Mouse (Mus musculus) midbrain, embryonic 12.5 days (tissue): ENCODE data around the gene Apom. TPM values are rescaled to one million over a fixed set of nuclear protein-coding genes. Genes with fewer than 3 reads are reported as not detected.
A peak's percentile ranks its signal among the peaks of the same experiment; 100 is the strongest.
"Not testable (repeated sequence)": the region's sequence is repeated elsewhere in the genome, so short reads cannot be mapped to it uniquely, and the experiment has no call there.

ENCODE experiments used
- ATAC-seq: fragments of 200-750 bp; cut with Nextera tagmentation; 2 replicates; pipeline ENCODE4 v1.8.0; 2017; ENCODE audit warnings: low read depth, moderate TSS enrichment, moderate library complexity; ENCODE audit not compliant: low FRiP score
- H3K27ac ChIP-seq: fragments of 300-500 bp; sonication (generic); replicated peaks from 2 replicates; pipeline ENCODE4 v1.5.1; 2016; ENCODE audit warnings: mild to moderate bottlenecking
- H3K27me3 ChIP-seq: fragments of 300-500 bp; sonication (generic); 2 replicates; pipeline ENCODE4 v1.6.1; 2016; ENCODE audit warnings: mild to moderate bottlenecking
- H3K36me3 ChIP-seq: fragments of 300-500 bp; sonication (generic); 2 replicates; pipeline ENCODE4 v1.6.1; 2016
- H3K4me1 ChIP-seq: fragments of 300-500 bp; sonication (generic); 2 replicates; pipeline ENCODE4 v1.6.1; 2016
- H3K4me2 ChIP-seq: fragments of 300-500 bp; sonication (generic); replicated peaks from 2 replicates; pipeline ENCODE4 v1.6.1; 2016; ENCODE audit warnings: mild to moderate bottlenecking, moderate library complexity
- H3K4me3 ChIP-seq: fragments of 300-500 bp; sonication (generic); 2 replicates; pipeline ENCODE4 v1.5.1; 2016; ENCODE audit warnings: mild to moderate bottlenecking
- H3K9ac ChIP-seq: fragments of 300-500 bp; sonication (generic); replicated peaks from 2 replicates; pipeline ENCODE4 v1.6.1; 2016; ENCODE audit warnings: mild to moderate bottlenecking, moderate library complexity
- H3K9me3 ChIP-seq: fragments of 300-500 bp; sonication (generic); 2 replicates; pipeline ENCODE4 v1.6.1; 2016; ENCODE audit warnings: mild to moderate bottlenecking
- WGBS: fragments of 180-500 bp; shearing (Covaris S2); methylation state at CpG from one replicate; pipeline ENCODE4 v1.1.7; 2016; 5-methylcytosine and 5-hydroxymethylcytosine counted together
- polyA plus RNA-seq: library from polyadenylated mRNA; unstranded; fragments of >200 nt; fragmentation: Nextera tagmentation; extraction: Ambion mirVana; gene quantifications from 2 replicates; pipeline ENCODE4 v1.2.1, GENCODE M21; 2016

Gene Apom
- polyA plus RNA-seq, 1 experiment from 2014 or later: 0.65 TPM

DNA sequence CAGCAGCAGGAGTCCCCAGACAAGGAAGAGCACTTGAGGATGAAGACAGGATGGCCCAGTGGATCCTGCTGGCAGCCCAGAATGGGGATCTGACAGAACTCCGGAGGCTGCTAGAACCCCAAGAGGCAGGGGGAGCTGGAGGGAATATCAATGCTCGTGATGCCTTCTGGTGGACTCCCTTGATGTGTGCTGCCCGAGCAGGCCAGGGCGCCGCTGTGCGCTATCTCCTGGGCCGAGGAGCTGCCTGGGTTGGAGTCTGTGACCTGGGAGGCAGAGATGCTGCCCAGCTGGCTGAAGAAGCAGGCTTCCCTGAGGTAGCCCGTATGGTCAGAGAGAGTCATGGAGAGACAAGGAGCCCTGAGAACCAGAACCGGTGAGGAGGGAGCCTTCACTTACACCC lies 8.6 kb downstream of the Apom start:
- H3K9me3 ChIP-seq, H3K27ac ChIP-seq, H3K4me2 ChIP-seq, H3K27me3 ChIP-seq, H3K4me3 ChIP-seq, ATAC-seq, H3K9ac ChIP-seq: not testable (repeated sequence)
- Histone ChIP-seq H3K36me3 (peaks cover 32% of the 10 kb centered on the region), H3K4me1 (peaks cover 46% of the 10 kb centered on the region)
- 90% methylated on average over 9 of the region's 9 CpGs for WGBS

DNA sequence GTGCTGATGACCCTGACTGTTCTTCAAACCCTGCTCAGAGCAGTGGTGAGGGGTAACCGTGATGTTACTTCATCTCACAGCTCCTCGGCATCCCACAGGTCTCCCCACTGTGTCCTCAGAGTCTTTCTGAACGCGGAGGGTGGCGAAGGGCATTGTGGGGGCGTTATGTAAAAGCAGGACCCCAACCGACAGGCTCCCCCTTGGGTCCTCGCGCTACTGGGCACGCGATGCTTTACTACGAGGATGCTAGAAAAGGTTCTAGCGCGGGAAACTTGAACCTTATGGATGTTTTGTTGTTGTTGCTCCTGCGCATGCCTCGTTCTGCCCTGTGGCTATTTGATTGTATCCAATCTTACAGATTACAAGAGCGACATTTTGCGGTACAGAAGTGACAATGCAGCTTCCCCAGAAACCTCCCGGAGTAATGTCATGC lies 10.0 kb downstream of the Apom start, which contains the start of gene Csnk2b:
TSS of gene Csnk2b (minus strand) at position 183 of the 433 bp plus-strand sequence.
- no peaks in the 10 kb centered on the region for H3K27me3 ChIP-seq
- peaks cover 37% of the 10 kb centered on the region for H3K4me1 ChIP-seq
- H3K4me3 ChIP-seq: peak within 1 kb of the TSS; percentile 96
- peak within 1 kb of the TSS; percentile 99 for H3K4me2 ChIP-seq
- no peaks in the 10 kb centered on the region for H3K9me3 ChIP-seq
- no peak; the same call in 1 of the 2 replicates for ATAC-seq
- under 1% methylated on average over 19 of the region's 19 CpGs for WGBS
- peaks cover 44% of the 10 kb centered on the region for H3K36me3 ChIP-seq
- peak within 1 kb of the TSS; percentile 93 for H3K27ac ChIP-seq
- peak within 1 kb of the TSS; percentile 96 for H3K9ac ChIP-seq

DNA sequence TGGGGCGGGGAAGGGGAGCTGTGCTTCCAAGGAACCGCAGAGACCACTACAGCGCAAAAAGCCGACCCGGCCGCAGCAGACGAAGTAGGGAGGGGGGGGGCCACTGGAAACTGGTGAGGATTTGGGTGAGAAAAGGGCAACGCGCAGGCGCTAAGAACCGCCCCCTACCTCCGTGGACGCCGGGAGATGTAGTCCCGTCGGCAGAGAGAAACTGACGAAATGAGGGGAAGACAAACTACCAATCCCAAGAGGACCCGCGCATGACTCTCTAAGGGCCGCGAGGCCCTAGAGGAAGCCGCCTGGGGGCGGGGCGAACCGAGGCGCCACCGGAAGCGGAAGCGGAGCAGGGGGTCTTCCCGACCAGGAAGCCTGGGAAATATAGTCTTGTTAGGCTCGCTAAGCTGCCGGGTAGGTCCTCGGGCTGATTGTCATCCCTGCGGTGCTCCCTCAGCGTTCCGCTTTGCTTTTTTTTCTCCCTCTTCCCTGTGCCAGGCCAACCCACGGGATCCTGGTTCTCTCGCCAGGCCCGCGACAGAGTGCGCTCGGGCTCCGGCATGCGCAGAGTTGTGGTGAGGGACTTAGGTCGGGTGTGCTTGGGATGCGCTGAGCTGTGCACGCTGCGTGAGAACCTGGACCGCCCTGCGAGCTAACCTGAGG lies 10.6 kb downstream of the Apom start, which contains the start of gene Gpank1:
TSS of gene Gpank1 (plus strand) at position 313 of the 657 bp plus-strand sequence.
- peak within 1 kb of the TSS; percentile 93 for H3K27ac ChIP-seq
- H3K27me3 ChIP-seq: no peaks in the 10 kb centered on the region
- peak within 1 kb of the TSS; percentile 99 for H3K4me2 ChIP-seq
- H3K4me1 ChIP-seq: peaks cover 31% of the 10 kb centered on the region
- ATAC-seq: peak; percentile 95
- H3K4me3 ChIP-seq: peak within 1 kb of the TSS; percentile 96
- no peaks in the 10 kb centered on the region for H3K9me3 ChIP-seq
- under 1% methylated on average over 50 of the region's 50 CpGs for WGBS
- H3K9ac ChIP-seq: peak within 1 kb of the TSS; percentile 96
- peaks cover 47% of the 10 kb centered on the region for H3K36me3 ChIP-seq

DNA sequence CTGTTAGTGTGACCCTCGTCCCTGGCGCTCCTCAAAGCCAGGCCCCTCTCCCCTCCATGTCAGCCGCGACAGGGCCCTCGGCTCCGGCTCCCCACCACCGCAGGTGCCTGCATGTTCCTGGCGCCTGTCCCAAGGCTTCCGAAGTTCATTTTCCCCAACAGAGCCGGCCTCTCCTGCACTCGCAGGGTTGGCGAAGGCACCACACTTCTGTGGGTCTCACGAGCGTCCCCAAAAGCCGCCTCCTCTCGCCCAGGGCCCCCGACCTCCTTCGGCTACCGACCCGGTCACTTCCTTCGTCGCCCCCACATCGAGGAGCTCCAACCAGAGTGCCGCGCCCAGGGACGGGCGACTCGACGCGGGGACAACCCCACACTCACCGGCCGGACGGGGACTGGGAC lies 11.1 kb downstream of the Apom start:
- peaks cover 25% of the 10 kb centered on the region for H3K4me1 ChIP-seq
- H3K9ac ChIP-seq: peak overlapping the region; percentile 96
- H3K27ac ChIP-seq: peak overlapping the region; percentile 70
- peak overlapping the region; percentile 99 for H3K4me2 ChIP-seq
- 1% methylated on average over 28 of the region's 33 CpGs for WGBS
- ATAC-seq: no peak; the same call in 1 of the 2 replicates
- peak overlapping the region; percentile 96 for H3K4me3 ChIP-seq
- no peaks in the 10 kb centered on the region for H3K27me3 ChIP-seq
- H3K9me3 ChIP-seq: no peaks in the 10 kb centered on the region
- peaks cover 53% of the 10 kb centered on the region for H3K36me3 ChIP-seq

DNA sequence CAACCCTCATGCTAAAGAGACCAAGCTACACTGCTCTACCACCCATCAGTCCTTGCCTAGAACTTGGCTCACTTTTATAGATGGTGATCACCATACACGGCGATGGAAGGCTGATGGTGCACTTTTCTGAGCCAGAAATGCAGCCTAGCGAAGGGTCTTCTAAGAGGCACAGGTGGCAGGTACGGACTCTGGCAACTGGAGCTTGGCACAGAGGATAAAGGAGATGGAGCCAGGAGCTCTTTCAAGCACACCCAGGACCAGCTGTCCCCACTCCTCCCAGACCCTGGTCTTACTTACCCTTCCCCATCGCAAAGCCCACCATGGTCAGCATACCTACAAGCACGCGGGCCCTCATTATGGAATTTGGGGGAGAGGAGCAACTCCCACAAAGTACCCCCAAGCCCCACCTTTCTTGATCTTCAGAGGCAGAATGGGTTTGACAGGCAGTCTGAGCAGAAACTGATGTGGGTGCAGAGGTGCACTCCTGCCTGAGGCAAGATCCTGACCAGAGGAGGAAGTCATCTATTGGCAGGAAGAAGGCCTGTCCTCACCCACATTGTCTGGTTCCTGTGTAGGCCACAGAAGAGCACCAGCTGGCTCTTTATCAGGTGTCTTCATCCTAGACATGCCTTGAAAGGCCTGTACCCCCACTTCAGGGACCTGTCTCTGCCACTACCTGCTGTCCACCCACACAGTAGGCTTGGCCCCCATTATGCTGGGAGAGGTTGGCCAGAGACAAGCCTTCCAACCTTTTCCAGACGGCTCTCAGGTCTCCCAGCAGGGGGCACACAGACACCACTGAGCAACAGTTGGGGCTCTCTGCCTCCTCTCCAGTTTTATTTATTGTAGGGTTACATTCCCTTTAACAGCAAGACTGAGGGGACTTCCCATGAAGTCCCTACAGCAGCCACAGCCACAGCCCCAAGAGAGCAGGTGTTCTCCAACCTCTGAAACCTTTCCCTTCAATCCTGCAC lies 16.5 kb downstream of the Apom start, which contains the start of gene Ly6g5b:
TSS of gene Ly6g5b (minus strand) at position 383 of the 974 bp plus-strand sequence.
- Histone ChIP-seq H3K9me3 (no peaks in the 10 kb centered on the region), H3K27me3 (no peaks in the 10 kb centered on the region), H3K4me2 (no peak within 1 kb of the TSS), H3K27ac (no peak within 1 kb of the TSS), H3K9ac (no peak within 1 kb of the TSS), H3K4me3 (no peak within 1 kb of the TSS), H3K36me3 (peaks cover 50% of the 10 kb centered on the region), H3K4me1 (peaks cover 6% of the 10 kb centered on the region)
- 84% methylated on average over 8 of the region's 8 CpGs for WGBS
- no peak for ATAC-seq

DNA sequence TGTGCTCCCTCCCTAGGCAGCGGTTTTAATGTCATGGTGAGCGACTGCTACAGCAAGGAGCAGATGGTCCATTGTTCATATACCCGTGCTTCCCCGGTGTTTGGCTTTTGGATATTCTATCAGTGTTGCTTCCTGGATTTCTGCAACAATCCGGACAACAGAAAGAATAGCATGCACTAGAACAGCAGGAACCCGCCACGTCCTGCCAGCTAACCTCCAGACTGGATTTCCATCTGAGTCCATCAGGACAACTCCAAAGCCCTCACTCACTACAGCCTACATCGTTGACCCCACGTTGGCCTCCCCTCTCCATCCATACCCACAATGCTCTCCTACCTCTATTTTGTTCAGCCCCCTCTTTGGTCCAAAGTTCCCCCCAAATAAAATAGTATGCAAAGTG lies 20.1 kb downstream of the Apom start:
- Histone ChIP-seq H3K27ac (no peak overlapping the region), H3K4me2 (no peak overlapping the region), H3K9ac (no peak overlapping the region), H3K9me3 (no peaks in the 10 kb centered on the region), H3K36me3 (peaks cover 26% of the 10 kb centered on the region), H3K27me3 (no peaks in the 10 kb centered on the region), H3K4me3 (no peak overlapping the region), H3K4me1 (no peaks in the 10 kb centered on the region)
- WGBS: 69% methylated on average over 9 of the region's 9 CpGs
- no peak for ATAC-seq

DNA sequence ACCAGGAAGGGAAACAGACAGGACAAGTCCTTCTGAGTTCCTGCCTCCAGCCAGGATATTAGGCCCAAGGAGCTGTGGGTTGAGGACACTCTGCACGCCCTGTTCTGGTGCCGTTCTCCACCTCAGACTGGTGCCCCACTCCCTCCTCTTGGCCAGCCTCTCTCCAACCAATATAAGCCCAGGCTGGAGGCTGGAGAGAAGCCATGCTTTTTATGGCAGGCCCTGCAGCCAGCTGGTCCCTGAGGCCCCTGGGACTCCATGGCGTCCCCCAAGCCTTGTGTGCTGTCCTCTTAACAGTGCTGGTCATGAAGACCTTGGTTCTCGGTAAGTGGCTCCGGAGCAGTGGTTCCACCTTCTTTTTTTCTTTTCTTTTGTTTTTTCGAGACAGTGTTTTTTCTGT lies 23.8 kb downstream of the Apom start, which contains the start of gene Ly6g5c:
TSS of gene Ly6g5c (plus strand) at position 183 of the 400 bp plus-strand sequence.
- no peak within 1 kb of the TSS for H3K27ac ChIP-seq
- peaks cover 8% of the 10 kb centered on the region; the same call in 1 of the 2 replicates for H3K36me3 ChIP-seq
- no peaks in the 10 kb centered on the region for H3K27me3 ChIP-seq
- H3K4me2 ChIP-seq: no peak within 1 kb of the TSS
- ATAC-seq: no peak
- 85% methylated on average over 6 of the region's 6 CpGs for WGBS
- H3K9me3 ChIP-seq: no peaks in the 10 kb centered on the region
- H3K4me3 ChIP-seq: no peak within 1 kb of the TSS
- H3K4me1 ChIP-seq: peaks cover 10% of the 10 kb centered on the region
- no peak within 1 kb of the TSS for H3K9ac ChIP-seq

DNA sequence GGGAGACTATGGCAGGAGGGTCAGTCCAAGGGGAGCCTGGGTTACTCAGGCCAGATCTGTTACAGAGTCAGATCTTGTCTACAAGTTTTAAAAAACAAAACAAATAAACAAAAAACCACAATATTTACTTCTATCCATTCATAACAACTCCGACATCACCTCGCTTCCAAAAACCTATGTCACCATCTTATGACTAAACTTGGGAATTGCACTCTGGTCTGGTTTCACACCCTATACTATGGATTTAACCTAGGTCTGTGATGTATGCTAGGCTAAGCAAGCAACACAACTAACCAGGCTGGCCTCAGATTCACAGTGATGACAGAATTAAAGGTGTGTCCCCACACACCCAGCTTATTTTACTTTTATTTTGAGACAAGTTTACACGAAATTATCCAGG lies 25.3 kb downstream of the Apom start:
- H3K36me3 ChIP-seq: peaks cover 23% of the 10 kb centered on the region
- H3K27ac ChIP-seq: no peak overlapping the region
- H3K4me2 ChIP-seq: no peak overlapping the region
- H3K9ac ChIP-seq: no peak overlapping the region
- no peaks in the 10 kb centered on the region for H3K27me3 ChIP-seq
- 0 out of 2 replicates have a peak overlapping the region, but pooled peaks have one; percentile 17 for H3K4me3 ChIP-seq
- no peaks in the 10 kb centered on the region for H3K9me3 ChIP-seq
- WGBS: 65% methylated on average over 3 of the region's 3 CpGs
- H3K4me1 ChIP-seq: peaks cover 10% of the 10 kb centered on the region
- no peak for ATAC-seq

DNA sequence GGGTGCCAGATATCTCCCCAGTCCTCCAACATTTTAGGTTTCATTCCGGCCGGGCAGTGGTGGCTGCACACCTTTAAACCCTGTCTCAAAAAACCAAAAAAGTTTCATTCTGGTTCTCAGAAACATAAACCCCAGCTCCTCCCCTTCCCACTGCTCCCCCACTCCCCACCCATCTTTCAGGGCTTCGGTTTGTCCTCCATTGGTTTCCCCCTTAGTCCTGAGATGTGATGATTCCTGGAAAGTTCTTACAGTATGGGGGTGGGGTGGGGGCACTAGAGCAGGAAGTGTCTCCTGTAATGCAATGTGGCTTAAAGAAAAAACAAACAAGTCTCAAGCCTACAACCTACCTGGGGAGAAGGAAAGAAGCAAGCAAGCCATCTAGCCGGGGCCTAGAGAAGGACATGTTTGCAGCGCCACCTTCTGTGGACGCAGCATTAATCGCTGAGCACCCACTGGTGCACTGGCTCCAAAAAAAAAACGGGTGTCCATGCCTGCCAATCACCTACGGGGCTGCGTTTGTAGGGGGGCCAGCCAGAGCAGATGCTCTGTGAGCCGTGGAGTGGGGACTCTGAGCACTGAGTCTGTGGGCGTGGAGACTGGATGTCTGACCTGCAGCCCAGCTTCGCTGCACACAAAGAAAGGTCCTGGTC lies 26.0 kb downstream of the Apom start:
- Histone ChIP-seq H3K4me3 (0 out of 2 replicates have a peak overlapping the region, but pooled peaks have one; percentile 17), H3K9me3 (no peaks in the 10 kb centered on the region), H3K4me2 (peak overlapping the region; percentile 36), H3K36me3 (peaks cover 30% of the 10 kb centered on the region), H3K9ac (0 out of 2 replicates have a peak overlapping the region, but pooled peaks have one; percentile 37), H3K4me1 (peaks cover 10% of the 10 kb centered on the region), H3K27ac (no peak overlapping the region), H3K27me3 (no peaks in the 10 kb centered on the region)
- ATAC-seq: peak; percentile 12; the same call in 1 of the 2 replicates
- 24% methylated on average over 13 of the region's 13 CpGs for WGBS

DNA sequence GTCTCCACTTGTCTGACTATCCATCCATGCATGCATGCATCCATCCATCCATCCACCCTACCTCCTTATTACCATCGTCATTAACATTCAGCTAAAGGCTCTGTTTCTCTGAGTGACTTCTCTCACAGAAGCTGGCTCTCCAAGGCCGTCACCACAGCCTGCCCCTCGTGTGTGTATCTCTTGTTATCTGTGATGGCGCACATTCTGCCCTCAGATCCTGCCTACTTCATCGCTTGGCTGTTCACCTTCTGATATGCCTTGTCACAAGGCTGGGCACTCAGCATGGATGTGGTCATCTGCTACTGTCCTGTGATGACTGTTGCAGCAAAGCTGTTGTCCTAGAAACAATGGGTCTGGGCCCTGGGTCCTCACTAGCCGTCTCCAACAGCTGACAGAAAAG lies 27.1 kb downstream of the Apom start:
- no peak for ATAC-seq
- Histone ChIP-seq H3K4me2 (no peak overlapping the region), H3K27ac (no peak overlapping the region), H3K36me3 (peaks cover 41% of the 10 kb centered on the region), H3K4me1 (peaks cover 10% of the 10 kb centered on the region), H3K9me3 (no peaks in the 10 kb centered on the region), H3K4me3 (no peak overlapping the region), H3K27me3 (no peaks in the 10 kb centered on the region), H3K9ac (no peak overlapping the region)
- 76% methylated on average over 6 of the region's 6 CpGs for WGBS

DNA sequence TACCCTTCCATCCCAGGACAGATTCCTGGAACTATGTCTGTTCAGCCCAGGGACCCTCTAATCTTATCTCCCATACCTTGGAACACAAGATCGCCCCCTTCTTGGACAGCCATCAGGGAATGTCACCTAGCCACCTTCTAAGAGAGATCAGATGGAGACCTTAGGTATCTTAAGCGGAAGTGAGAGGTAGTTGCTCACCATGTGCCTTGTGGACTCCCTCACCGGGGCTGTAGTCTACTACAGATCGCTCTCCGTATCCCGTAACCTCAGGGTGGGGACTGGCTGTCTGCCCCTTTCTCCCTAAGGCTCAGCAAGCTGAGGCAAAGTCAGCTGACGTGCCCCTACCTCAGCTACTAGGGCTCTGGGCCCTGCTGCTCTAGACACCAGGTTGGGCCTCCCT lies 27.8 kb downstream of the Apom start:
- no peak overlapping the region for H3K4me3 ChIP-seq
- no peak overlapping the region for H3K4me2 ChIP-seq
- H3K36me3 ChIP-seq: peaks cover 48% of the 10 kb centered on the region
- no peak overlapping the region for H3K27ac ChIP-seq
- no peak for ATAC-seq
- H3K27me3 ChIP-seq: no peaks in the 10 kb centered on the region
- 95% methylated on average over 7 of the region's 7 CpGs for WGBS
- H3K9me3 ChIP-seq: no peaks in the 10 kb centered on the region
- peaks cover 10% of the 10 kb centered on the region for H3K4me1 ChIP-seq
- no peak overlapping the region for H3K9ac ChIP-seq
